Comparison of ENCODE assay signal across 11 mouse cellular contexts in genomic region chr4:139833036-139833634, GRCm38 (mm10). TPM values are rescaled to one million over a fixed set of nuclear protein-coding genes. Genes with fewer than 3 reads are reported as not detected.
DNase-seq lines count a peak whose midpoint lies in the region; ATAC-seq lines count a peak whose summit lies in the region.
"Had no signal": no experiment of that assay in that cellular context is flagged by ENCODE, and none has a peak within 500 bp of the region (broad histone marks: within the 10 kb centered on the region; RNA-seq: fewer than 3 reads in every experiment).

Gene Pax7, minus strand, starts transcription at chr4:139833528.

- no peaks in the 10 kb centered on the region for H3K36me3 ChIP-seq in forebrain, embryonic 10.5 days (replicated peaks)
- H3K36me3 ChIP-seq in forebrain, embryonic 16.5 days (ENCODE audit: control insufficient read depth, insufficient read depth): no peaks in the 10 kb centered on the region
- H3K36me3 ChIP-seq in lung, embryonic 15.5 days: no peaks in the 10 kb centered on the region
- H3K36me3 ChIP-seq in limb, embryonic 10.5 days: no peaks in the 10 kb centered on the region
- H3K36me3 ChIP-seq in stomach, embryonic 15.5 days: no peaks in the 10 kb centered on the region

- H3K4me1 ChIP-seq in forebrain, embryonic 10.5 days: peaks cover 93% of the 10 kb centered on the region
- H3K4me1 ChIP-seq in forebrain, embryonic 16.5 days (replicated peaks; ENCODE audit: control insufficient read depth, insufficient read depth, low read length): peaks cover 16% of the 10 kb centered on the region
- peaks cover 18% of the 10 kb centered on the region for H3K4me1 ChIP-seq in lung, embryonic 15.5 days
- peaks cover 46% of the 10 kb centered on the region for H3K4me1 ChIP-seq in limb, embryonic 10.5 days
- H3K4me1 ChIP-seq in stomach, embryonic 15.5 days: peaks cover 14% of the 10 kb centered on the region

- H3K9me3 ChIP-seq in forebrain, embryonic 10.5 days: no peaks in the 10 kb centered on the region
- H3K9me3 ChIP-seq in forebrain, embryonic 16.5 days (ENCODE audit: control insufficient read depth, low read length): no peaks in the 10 kb centered on the region
- no peaks in the 10 kb centered on the region for H3K9me3 ChIP-seq in lung, embryonic 15.5 days
- no peaks in the 10 kb centered on the region for H3K9me3 ChIP-seq in limb, embryonic 10.5 days (replicated peaks)
- H3K9me3 ChIP-seq in stomach, embryonic 15.5 days: no peaks in the 10 kb centered on the region

- ATAC-seq in forebrain, embryonic 16.5 days: no peak
- ATAC-seq in lung, embryonic 15.5 days (ENCODE audit: borderline replicate concordance, extremely low read depth, low FRiP score, low TSS enrichment): no peak
- no peak for ATAC-seq in stomach, embryonic 15.5 days (ENCODE audit: insufficient read depth, low FRiP score, low read depth)
- ATAC-seq in activated CD4-positive, CD25-positive, alpha-beta regulatory T cell, adult 4 months: no peak

- H3K4me2 ChIP-seq in forebrain, embryonic 16.5 days (ENCODE audit: low read length): no peak within 1 kb of the TSS
- peak within 1 kb of the TSS; percentile 27 for H3K4me2 ChIP-seq in lung, embryonic 15.5 days
- H3K4me2 ChIP-seq in stomach, embryonic 15.5 days: peak within 1 kb of the TSS; percentile 34

- peaks cover 100% of the 10 kb centered on the region for H3K27me3 ChIP-seq in forebrain, embryonic 10.5 days (ENCODE audit: poor library complexity, severe bottlenecking)
- peaks cover 81% of the 10 kb centered on the region for H3K27me3 ChIP-seq in forebrain, embryonic 16.5 days (replicated peaks; ENCODE audit: control insufficient read depth, insufficient read depth, low read length)
- H3K27me3 ChIP-seq in lung, embryonic 15.5 days: peaks cover 100% of the 10 kb centered on the region
- peaks cover 100% of the 10 kb centered on the region for H3K27me3 ChIP-seq in limb, embryonic 10.5 days (ENCODE audit: low read depth, poor library complexity, severe bottlenecking)
- H3K27me3 ChIP-seq in stomach, embryonic 15.5 days (replicated peaks): peaks cover 98% of the 10 kb centered on the region

- DNase-seq in forebrain, embryonic 10.5 days (ENCODE audit: extremely low spot score, low spot score): peak; percentile 65
- DNase-seq in lung, postnatal 36 days: no peak
- DNase-seq in limb, embryonic 10.5 days (ENCODE audit: low spot score): peak; percentile 70
- DNase-seq in cerebellum, adult 9-10 months: no peak
- DNase-seq: B cell, adult 2 months had no signal

- peak within 1 kb of the TSS; percentile 84 for H3K27ac ChIP-seq in forebrain, embryonic 10.5 days
- no peak within 1 kb of the TSS for H3K27ac ChIP-seq in forebrain, embryonic 16.5 days (ENCODE audit: low read length)
- H3K27ac ChIP-seq in lung, embryonic 15.5 days: no peak within 1 kb of the TSS
- H3K27ac ChIP-seq in limb, embryonic 10.5 days: no peak within 1 kb of the TSS
- H3K27ac ChIP-seq in stomach, embryonic 15.5 days: no peak within 1 kb of the TSS

- H3K9ac ChIP-seq in forebrain, embryonic 16.5 days (replicated peaks; ENCODE audit: low read depth, low read length): no peak within 1 kb of the TSS
- no peak within 1 kb of the TSS for H3K9ac ChIP-seq in lung, embryonic 15.5 days
- no peak within 1 kb of the TSS for H3K9ac ChIP-seq in stomach, embryonic 15.5 days

- WGBS in forebrain, embryonic 10.5 days: under 1% methylated on average over 41 of the region's 41 CpGs
- WGBS in forebrain, embryonic 16.5 days: under 1% methylated on average over 36 of the region's 41 CpGs
- WGBS in lung, embryonic 15.5 days: under 1% methylated on average over 35 of the region's 41 CpGs
- WGBS in limb, embryonic 10.5 days: under 1% methylated on average over 35 of the region's 41 CpGs
- under 1% methylated on average over 40 of the region's 41 CpGs for WGBS in stomach, embryonic 15.5 days

- H3K4me3 ChIP-seq in forebrain, embryonic 10.5 days: peak within 1 kb of the TSS; percentile 55
- no peak within 1 kb of the TSS for H3K4me3 ChIP-seq in forebrain, embryonic 16.5 days (replicated peaks; ENCODE audit: low read length)
- peak within 1 kb of the TSS; percentile 14 for H3K4me3 ChIP-seq in lung, embryonic 15.5 days
- peak within 1 kb of the TSS; percentile 32 for H3K4me3 ChIP-seq in limb, embryonic 10.5 days
- H3K4me3 ChIP-seq in stomach, embryonic 15.5 days (replicated peaks): peak within 1 kb of the TSS; percentile 4; the same call in 1 of the 2 replicates

RNA-seq across cellular contexts. Expression of gene Pax7, which starts in this region (rescaled TPM):
- polyA plus RNA-seq in forebrain, embryonic 10.5 days (2016; fragmentation: Nextera tagmentation; extraction: Ambion mirVana): 2.2 and 2.4 TPM in 2 replicates
- 0.15 TPM in 1 of 2 replicates, not detected in the other for polyA plus RNA-seq in forebrain, embryonic 16.5 days (2015; fragmentation: Nextera tagmentation; extraction: Ambion mirVana)
- polyA plus RNA-seq in lung, embryonic 15.5 days (2015; fragmentation: Nextera tagmentation; extraction: Ambion mirVana): 0.02 TPM in 1 of 2 replicates, not detected in the other
- 0.11 and 0.14 TPM in 2 replicates for polyA plus RNA-seq in limb, embryonic 10.5 days (2016; fragmentation: Nextera tagmentation; extraction: Ambion mirVana)
- 0.03 and 0.04 TPM in 2 replicates for polyA plus RNA-seq in stomach, embryonic 15.5 days (2015; fragmentation: Nextera tagmentation; extraction: Ambion mirVana)
- polyA plus RNA-seq in activated CD4-positive, CD25-positive, alpha-beta regulatory T cell, adult 4 months (2017; shearing (Covaris generic)): not detected
- polyA plus RNA-seq: gonadal fat pad, adult 2 months; liver, adult 2 months had no signal

Comparison
In these comparisons a context has a peak if more than half of its experiments do, and no peak if none do; other contexts are left out.
1. Peak in DNase-seq and H3K4me3 ChIP-seq in limb, embryonic 10.5 days; RNA of the gene not detected or under 1 TPM.